In the genomic region with DNA sequence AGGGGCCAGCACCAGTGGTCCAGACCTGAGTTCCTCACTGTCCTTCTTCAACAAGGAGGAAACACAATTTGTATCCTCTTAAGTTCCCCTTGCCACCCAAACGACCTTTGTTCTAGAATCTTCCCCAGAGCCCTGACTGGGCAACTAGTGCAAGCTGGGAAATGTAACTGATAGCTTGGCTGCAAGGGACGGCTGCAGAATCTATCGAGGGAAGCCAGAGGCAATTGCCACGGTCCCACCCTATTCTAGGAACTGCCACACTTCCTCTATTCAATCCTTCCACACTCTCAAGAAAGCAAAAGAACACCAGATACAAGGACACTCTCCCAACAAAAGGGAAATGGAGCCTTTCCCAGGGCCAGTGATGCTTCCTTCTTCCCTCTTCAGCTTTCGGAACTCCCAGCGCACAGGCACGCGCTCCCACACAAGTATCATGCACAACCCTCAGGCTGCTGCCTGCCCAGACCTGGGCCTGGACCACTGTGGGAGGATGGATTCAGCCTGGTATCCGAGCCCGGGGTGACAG, we compare ENCODE assay signal across 8 mouse cellular contexts.
A peak's percentile ranks its signal among the peaks of the same experiment; 100 is the strongest.
DNase-seq lines count a peak whose midpoint lies in the region; ATAC-seq and TF ChIP-seq lines count a peak whose summit lies in the region.

No protein-coding gene starts in this region.

- TF ChIP-seq CTCF in MEL (IDR thresholded peaks at IDR 0.05 in 2 of 3, conservative IDR thresholded peaks at IDR 0.05 in 1 of 3; ENCODE audit: control insufficient read depth in 1 of 3, insufficient read depth in 1 of 3, low read depth in 2 of 3, low read length in 3 of 3, poor library complexity in 1 of 3, severe bottlenecking in 1 of 3), result no peak
- TF ChIP-seq CTCF in liver, adult 2 months (IDR thresholded peaks at IDR 0.05; ENCODE audit: low read depth, low read length), result no peak

- WGBS in hindbrain, embryonic 14.5 days, result 68% methylated on average over 10 of the region's 10 CpGs
- 50% methylated on average over 10 of the region's 10 CpGs for WGBS in liver, adult 2 months

- H3K27ac ChIP-seq in MEL (ENCODE audit: control insufficient read depth, low read depth, low read length), result peak overlapping the region; percentile 6; the same call in 1 of the 2 replicates
- peak overlapping the region; percentile 58 for H3K27ac ChIP-seq in hindbrain, embryonic 14.5 days
- peak overlapping the region; percentile 89 for H3K27ac ChIP-seq in liver, adult 2 months (replicated peaks; ENCODE audit: insufficient read depth, low read depth, low read length)

- H3K9me3 ChIP-seq in MEL (replicated peaks; ENCODE audit: insufficient read depth, low read length), result no peaks in the 10 kb centered on the region
- H3K9me3 ChIP-seq in hindbrain, embryonic 14.5 days (ENCODE audit: control insufficient read depth, low read length), result no peaks in the 10 kb centered on the region

- H3K4me2 ChIP-seq in hindbrain, embryonic 14.5 days (replicated peaks), result no peak overlapping the region; the same call in 1 of the 2 replicates
- H3K4me2 ChIP-seq in myocyte (ENCODE audit: low read depth), result peak overlapping the region; percentile 80

- peaks cover 0 to 18% of the 10 kb centered on the region in 2 experiments; a peak in 2 of 4 replicates for H3K36me3 ChIP-seq in MEL (ENCODE audit: control insufficient read depth in 1 of 2, insufficient read depth in 2 of 2, low read length in 2 of 2)
- H3K36me3 ChIP-seq in hindbrain, embryonic 14.5 days (replicated peaks; ENCODE audit: control insufficient read depth, insufficient read depth), result no peaks in the 10 kb centered on the region
- H3K36me3 ChIP-seq in liver, adult 2 months (ENCODE audit: control insufficient read depth, insufficient read depth, low read length), result no peaks in the 10 kb centered on the region
- H3K36me3 ChIP-seq in myocyte (ENCODE audit: control insufficient read depth, insufficient read depth), result no peaks in the 10 kb centered on the region

- H3K27me3 ChIP-seq in MEL (ENCODE audit: control insufficient read depth in 1 of 2, insufficient read depth in 2 of 2, low read length in 2 of 2) (no peaks in the 10 kb centered on the region), myocyte (ENCODE audit: control insufficient read depth, insufficient read depth, insufficient read length) (no peaks in the 10 kb centered on the region)
- no peaks in the 10 kb centered on the region for H3K27me3 ChIP-seq in hindbrain, embryonic 14.5 days (ENCODE audit: control insufficient read depth, insufficient read depth, low read length)
- no peaks in the 10 kb centered on the region for H3K27me3 ChIP-seq in liver, adult 2 months (ENCODE audit: control insufficient read depth, insufficient read depth, low read length)

- TF ChIP-seq POLR2A in MEL (IDR thresholded peaks at IDR 0.05; ENCODE audit: control insufficient read depth in 1 of 2, insufficient read depth in 1 of 2, low read depth in 1 of 2, low read length in 2 of 2, poor library complexity in 1 of 2) (no peak), myocyte (IDR thresholded peaks at IDR 0.05; ENCODE audit: insufficient read length, low read depth) (no peak)
- TF ChIP-seq POLR2A in liver, adult 2 months (IDR thresholded peaks at IDR 0.05; ENCODE audit: extremely low read depth, insufficient read depth, low read length), result no peak

- no peak for TF ChIP-seq RAD21 in MEL (IDR thresholded peaks at IDR 0.05; ENCODE audit: low read depth, low read length)

- TF ChIP-seq EP300 in MEL (IDR thresholded peaks at IDR 0.05; ENCODE audit: low read depth in 1 of 2, low read length in 2 of 2), result peak; percentile 57 to 72; a peak in 3 of 4 replicates

- DNase-seq in 416B (ENCODE audit: low read depth), result peak; percentile 20
- DNase-seq in MEL (ENCODE audit: low read depth, low spot score), result peak; percentile 83
- DNase-seq in gastrocnemius, adult 8-10 months (ENCODE audit: low spot score in 2 of 2), result peak; percentile 32 to 63
- DNase-seq in hindbrain, embryonic 14.5 days (ENCODE audit: low spot score), result no peak
- DNase-seq in liver, adult 2 months (ENCODE audit: extremely low read depth, low read depth, low spot score), result peak; percentile 57
- DNase-seq in urinary bladder, adult 18-20 months (ENCODE audit: low spot score in 2 of 2), result no peak

- peak overlapping the region; percentile 15 for H3K9ac ChIP-seq in MEL (ENCODE audit: control insufficient read depth, low read depth, low read length, poor library complexity, severe bottlenecking)
- H3K9ac ChIP-seq in hindbrain, embryonic 14.5 days, result no peak overlapping the region
- no peak overlapping the region for H3K9ac ChIP-seq in liver, adult 2 months (ENCODE audit: low read depth, low read length)

- H3K79me2 ChIP-seq in MEL (ENCODE audit: control insufficient read depth, insufficient read depth, low read length, poor library complexity), result no peaks in the 10 kb centered on the region
- no peaks in the 10 kb centered on the region for H3K79me2 ChIP-seq in liver, adult 2 months (ENCODE audit: control insufficient read depth, insufficient read depth, low read length)
- no peaks in the 10 kb centered on the region for H3K79me2 ChIP-seq in myocyte (ENCODE audit: control insufficient read depth, insufficient read depth)

- no peak for ATAC-seq in hindbrain, embryonic 14.5 days (ENCODE audit: low FRiP score)
- no peak for ATAC-seq in activated CD4-positive, CD25-positive, alpha-beta regulatory T cell, adult 4 months

- H3K4me3 ChIP-seq in MEL (ENCODE audit: control insufficient read depth in 1 of 2, insufficient read depth in 1 of 2, low read depth in 2 of 2, low read length in 2 of 2) (0 out of 4 replicates have a peak overlapping the region, but pooled peaks have one; percentile 37 to 39), myocyte (no peak overlapping the region)
- H3K4me3 ChIP-seq in hindbrain, embryonic 14.5 days (replicated peaks; ENCODE audit: low read length), result no peak overlapping the region
- no peak overlapping the region for H3K4me3 ChIP-seq in liver, adult 2 months (ENCODE audit: insufficient read depth, low read depth, low read length)

- no peak overlapping the region for H3ac ChIP-seq in myocyte (ENCODE audit: control insufficient read depth, insufficient read length)

- peaks cover 4 to 36% of the 10 kb centered on the region in 2 experiments; a peak in 3 of 4 replicates for H3K4me1 ChIP-seq in MEL (ENCODE audit: control insufficient read depth in 1 of 2, insufficient read depth in 2 of 2, low read length in 2 of 2)
- peaks cover 22% of the 10 kb centered on the region for H3K4me1 ChIP-seq in hindbrain, embryonic 14.5 days (replicated peaks; ENCODE audit: control insufficient read depth, insufficient read depth, low read length)
- H3K4me1 ChIP-seq in liver, adult 2 months (ENCODE audit: control insufficient read depth, insufficient read depth, low read length), result peaks cover 28% of the 10 kb centered on the region

TF ChIP-seq in MEL, 35 proteins besides CTCF, POLR2A, EP300 and RAD21:
- TF ChIP-seq ETS1 (IDR thresholded peaks at IDR 0.05; ENCODE audit: low read depth, low read length) (peak; percentile 33; the same call in 1 of the 2 replicates), SIN3A (IDR thresholded peaks at IDR 0.05; ENCODE audit: low read length) (no peak), GATA1 (IDR thresholded peaks at IDR 0.05; ENCODE audit: low read depth, low read length) (peak; percentile 45; the same call in 1 of the 2 replicates), TBP (IDR thresholded peaks at IDR 0.05; ENCODE audit: low read depth, low read length) (0 out of 2 replicates have a peak, but pooled peaks have one; percentile 43), BHLHE40 (IDR thresholded peaks at IDR 0.05; ENCODE audit: borderline replicate concordance, low read depth, low read length) (no peak), CHD1 (IDR thresholded peaks at IDR 0.05; ENCODE audit: low read depth, low read length) (no peak), ELF1 (IDR thresholded peaks at IDR 0.05; ENCODE audit: low read depth, low read length) (0 out of 2 replicates have a peak, but pooled peaks have one; percentile 9), TCF12 (IDR thresholded peaks at IDR 0.05; ENCODE audit: low read depth, low read length) (0 out of 2 replicates have a peak, but pooled peaks have one; percentile 39), MYB (IDR thresholded peaks at IDR 0.05; ENCODE audit: low read depth, low read length) (no peak)
TF ChIP-seq in MEL: peak in this region for 5.

TF ChIP-seq in myocyte, 11 proteins besides CTCF, POLR2A, EP300 and RAD21:
- TF ChIP-seq TCF3 (IDR thresholded peaks at IDR 0.05; ENCODE audit: insufficient read length, low read depth) (no peak), POLR2AphosphoS2 (IDR thresholded peaks at IDR 0.05; ENCODE audit: insufficient read length, low read depth) (no peak), USF1 (IDR thresholded peaks at IDR 0.05; ENCODE audit: low read depth) (no peak), SRF (IDR thresholded peaks at IDR 0.05; ENCODE audit: control insufficient read depth, insufficient read length, low read depth) (no peak), MYOG (IDR thresholded peaks at IDR 0.05; ENCODE audit: control insufficient read depth in 1 of 3, insufficient read depth in 1 of 3, insufficient read length in 2 of 3, low read depth in 2 of 3) (no peak), MAX (IDR thresholded peaks at IDR 0.05; ENCODE audit: low read depth) (no peak), MYOD1 (IDR thresholded peaks at IDR 0.05; ENCODE audit: control insufficient read depth in 1 of 3, insufficient read length in 2 of 3, low read depth in 2 of 3) (no peak), CEBPB (IDR thresholded peaks at IDR 0.05; ENCODE audit: insufficient read depth, poor library complexity, severe bottlenecking) (no peak), E2F4 (IDR thresholded peaks at IDR 0.05; ENCODE audit: insufficient read depth) (no peak), TCF12 (IDR thresholded peaks at IDR 0.05; ENCODE audit: insufficient read depth, poor library complexity, severe bottlenecking) (no peak), REST (IDR thresholded peaks at IDR 0.05; ENCODE audit: insufficient read depth, insufficient read length) (no peak)

Comparison
In these comparisons a context has a peak if more than half of its experiments do, and no peak if none do; other contexts are left out.
1. DNase-seq: peak in 416B (single experiment), MEL (single experiment), gastrocnemius, adult 8-10 months (2 of 2) and liver, adult 2 months (single experiment); none in hindbrain, embryonic 14.5 days (single experiment) and urinary bladder, adult 18-20 months (0 of 2).
2. H3K27ac ChIP-seq: peak in every context shown above with its lines; median percentile 89 in liver, adult 2 months; 58 in hindbrain, embryonic 14.5 days; 6 in MEL.
3. H3K4me3 ChIP-seq: peak in MEL (2 of 2); none in hindbrain, embryonic 14.5 days (single experiment), liver, adult 2 months (single experiment) and myocyte (single experiment).